Mouse (Mus musculus): ENCODE results near the gene Uaca. TPM values are rescaled to one million over a fixed set of nuclear protein-coding genes. Genes with fewer than 3 reads are reported as not detected.
A peak's percentile ranks its signal among the peaks of the same experiment; 100 is the strongest.

Uaca gene
- polyA plus RNA-seq, 1 experiment from 2014 or later, result 20.6 TPM

DNA sequence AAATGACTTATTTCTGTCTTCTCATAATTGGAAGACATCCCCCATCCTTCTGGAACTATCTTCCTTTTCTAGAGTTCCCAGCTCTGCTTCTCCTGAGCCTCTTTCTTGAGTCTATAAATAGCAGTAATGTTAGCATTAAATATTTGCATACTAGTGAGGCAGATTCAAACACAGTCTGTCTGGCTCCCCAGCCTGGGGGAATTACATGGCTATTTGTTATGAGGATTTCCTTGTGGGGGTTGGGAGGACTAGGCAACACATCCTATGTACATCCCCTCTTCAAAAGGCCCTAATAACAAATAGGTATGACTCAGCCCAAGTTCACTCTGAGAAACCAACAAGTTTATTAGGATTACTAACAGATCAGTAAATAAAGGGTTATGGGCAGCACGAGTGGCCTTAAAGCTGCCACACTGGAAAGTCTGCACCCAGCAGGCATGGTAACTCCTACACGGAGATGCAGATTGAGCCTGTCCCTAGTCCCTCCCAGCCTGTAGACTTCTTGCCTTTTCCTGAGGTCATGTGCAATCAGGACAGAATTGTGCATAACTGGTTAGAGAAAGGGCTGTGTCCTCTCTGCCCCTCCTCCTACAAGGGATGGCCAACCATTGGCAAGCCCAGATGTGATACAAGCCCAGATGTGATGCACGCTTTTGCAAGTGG lies 105.6 kb downstream of the Uaca start:
- WGBS, result 73% methylated on average over 3 of the region's 3 CpGs
- H3K36me3 ChIP-seq (ENCODE audit: control insufficient read depth, insufficient read depth, low read length), result no peaks in the 10 kb centered on the region
- H3K9ac ChIP-seq (replicated peaks; ENCODE audit: low read depth, low read length), result no peak overlapping the region
- no peak overlapping the region for H3K27ac ChIP-seq (ENCODE audit: low read length)
- H3K9me3 ChIP-seq (ENCODE audit: control insufficient read depth, low read depth, low read length), result no peaks in the 10 kb centered on the region
- no peak overlapping the region for H3K4me3 ChIP-seq (ENCODE audit: low read depth, low read length)
- no peaks in the 10 kb centered on the region for H3K27me3 ChIP-seq (ENCODE audit: control insufficient read depth, insufficient read depth, low read length)
- H3K4me2 ChIP-seq (replicated peaks; ENCODE audit: low read depth, low read length), result no peak overlapping the region
- ATAC-seq (ENCODE audit: insufficient number of reproducible peaks, insufficient read depth, low FRiP score, low read depth), result no peak
- peaks cover 19% of the 10 kb centered on the region for H3K4me1 ChIP-seq (ENCODE audit: control insufficient read depth, insufficient read depth, low read length)

DNA sequence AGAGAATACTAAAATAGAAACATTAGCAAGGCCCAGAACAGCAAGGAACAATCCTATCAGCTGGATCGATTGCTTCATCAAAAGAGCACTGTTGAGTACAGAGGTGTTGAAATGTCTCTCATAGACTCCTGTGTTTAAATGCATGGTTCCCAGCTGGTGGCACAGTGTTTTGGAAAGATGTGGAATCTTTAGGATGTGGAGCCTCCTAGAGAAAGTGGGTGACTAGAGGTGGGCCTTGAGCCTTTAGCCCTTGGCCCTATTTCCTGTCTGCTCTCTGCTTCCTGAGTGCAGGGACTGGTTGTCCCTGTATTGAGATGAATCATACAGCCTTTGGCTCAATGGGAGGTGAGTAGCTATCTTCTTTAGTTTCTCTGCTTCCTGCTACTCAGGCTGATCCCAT lies 117.9 kb downstream of the Uaca start:
- Histone ChIP-seq H3K4me1 (ENCODE audit: control insufficient read depth, insufficient read depth, low read length) (no peaks in the 10 kb centered on the region), H3K27ac (ENCODE audit: low read length) (no peak overlapping the region), H3K9me3 (ENCODE audit: control insufficient read depth, low read depth, low read length) (no peaks in the 10 kb centered on the region), H3K36me3 (ENCODE audit: control insufficient read depth, insufficient read depth, low read length) (no peaks in the 10 kb centered on the region), H3K4me3 (ENCODE audit: low read depth, low read length) (no peak overlapping the region), H3K27me3 (ENCODE audit: control insufficient read depth, insufficient read depth, low read length) (no peaks in the 10 kb centered on the region), H3K9ac (replicated peaks; ENCODE audit: low read depth, low read length) (no peak overlapping the region), H3K4me2 (replicated peaks; ENCODE audit: low read depth, low read length) (no peak overlapping the region)
- no peak for ATAC-seq (ENCODE audit: insufficient number of reproducible peaks, insufficient read depth, low FRiP score, low read depth)
- WGBS, result 88% methylated on average over 1 of the region's 1 CpGs

DNA sequence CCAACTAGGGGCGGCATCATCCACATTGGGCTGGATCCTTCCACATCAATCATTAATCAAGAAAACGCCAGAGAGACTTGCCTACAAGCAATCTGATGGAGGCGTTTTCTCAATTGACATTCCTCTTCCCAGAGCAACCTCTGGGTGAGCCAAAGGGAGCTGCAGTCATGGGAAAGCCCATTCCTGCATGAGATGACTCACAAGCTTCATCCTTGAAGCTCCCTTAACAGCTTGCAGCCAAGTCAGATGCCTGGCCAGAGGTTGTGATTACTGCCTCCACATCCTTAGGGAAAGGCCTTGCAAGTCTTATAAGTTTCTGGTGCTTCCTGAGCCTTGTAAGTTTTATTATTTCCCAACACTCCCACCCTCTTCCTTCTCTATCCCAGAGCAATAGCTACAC lies 119.3 kb downstream of the Uaca start:
- no peak for ATAC-seq (ENCODE audit: insufficient number of reproducible peaks, insufficient read depth, low FRiP score, low read depth)
- Histone ChIP-seq H3K9me3 (ENCODE audit: control insufficient read depth, low read depth, low read length) (no peaks in the 10 kb centered on the region), H3K4me1 (ENCODE audit: control insufficient read depth, insufficient read depth, low read length) (no peaks in the 10 kb centered on the region), H3K36me3 (ENCODE audit: control insufficient read depth, insufficient read depth, low read length) (no peaks in the 10 kb centered on the region), H3K4me3 (ENCODE audit: low read depth, low read length) (no peak overlapping the region), H3K9ac (replicated peaks; ENCODE audit: low read depth, low read length) (no peak overlapping the region), H3K27ac (ENCODE audit: low read length) (no peak overlapping the region), H3K27me3 (ENCODE audit: control insufficient read depth, insufficient read depth, low read length) (no peaks in the 10 kb centered on the region), H3K4me2 (replicated peaks; ENCODE audit: low read depth, low read length) (no peak overlapping the region)
- 74% methylated on average over 3 of the region's 3 CpGs for WGBS

DNA sequence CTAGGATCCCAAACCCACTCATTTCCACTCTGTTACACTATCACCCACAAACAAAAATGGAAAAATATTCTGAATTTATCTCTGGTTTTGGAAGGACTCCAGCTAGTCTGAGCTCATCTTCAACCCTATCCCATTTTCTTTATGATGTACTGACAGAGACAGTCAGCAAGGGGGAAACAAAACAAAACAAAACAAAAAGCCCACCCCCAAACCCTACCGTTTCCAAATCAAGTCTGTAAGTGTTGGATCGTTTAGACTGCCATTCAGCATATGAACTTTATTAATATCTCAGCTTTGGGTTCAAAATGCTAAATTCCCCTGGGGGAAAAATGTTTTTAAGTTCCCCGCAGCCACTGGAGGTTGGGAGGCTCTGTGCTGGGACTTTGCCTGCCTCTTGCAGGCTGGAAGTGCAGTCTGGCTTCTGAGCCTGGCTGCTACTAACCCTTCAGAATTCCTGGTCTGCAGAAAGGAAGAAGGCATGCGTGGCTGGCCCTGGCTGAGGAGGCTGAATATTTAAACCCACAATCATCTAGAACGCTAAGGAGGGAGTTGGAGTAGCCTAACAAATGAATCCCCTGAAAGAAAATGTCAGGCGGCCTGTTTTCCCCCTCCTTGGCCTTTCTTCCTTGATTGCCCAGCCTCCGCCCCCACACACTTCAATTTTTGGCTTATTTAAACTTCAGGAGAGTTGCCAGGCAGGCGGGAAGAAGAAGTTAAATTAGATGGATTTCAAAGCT lies 125.8 kb downstream of the Uaca start:
- ATAC-seq (ENCODE audit: insufficient number of reproducible peaks, insufficient read depth, low FRiP score, low read depth), result no peak

GRCm38 (mm10) chr9:60920673-60921062 lies 126.3 kb downstream of the Uaca start:
- Histone ChIP-seq H3K9ac (replicated peaks; ENCODE audit: low read depth, low read length) (no peak overlapping the region), H3K27me3 (ENCODE audit: control insufficient read depth, insufficient read depth, low read length) (no peaks in the 10 kb centered on the region), H3K27ac (ENCODE audit: low read length) (no peak overlapping the region), H3K9me3 (ENCODE audit: control insufficient read depth, low read depth, low read length) (no peaks in the 10 kb centered on the region), H3K4me2 (replicated peaks; ENCODE audit: low read depth, low read length) (no peak overlapping the region), H3K36me3 (ENCODE audit: control insufficient read depth, insufficient read depth, low read length) (no peaks in the 10 kb centered on the region), H3K4me1 (ENCODE audit: control insufficient read depth, insufficient read depth, low read length) (peaks cover 16% of the 10 kb centered on the region; the same call in 1 of the 2 replicates), H3K4me3 (ENCODE audit: low read depth, low read length) (no peak overlapping the region)
- WGBS, result 34% methylated on average over 10 of the region's 10 CpGs
- ATAC-seq (ENCODE audit: insufficient number of reproducible peaks, insufficient read depth, low FRiP score, low read depth), result peak; percentile 46; the same call in 1 of the 2 replicates

More for the DNA sequence above, 125.8 kb downstream of the Uaca start:
- WGBS, result 41% methylated on average over 8 of the region's 8 CpGs
- Histone ChIP-seq H3K9ac (replicated peaks; ENCODE audit: low read depth, low read length) (no peak overlapping the region), H3K9me3 (ENCODE audit: control insufficient read depth, low read depth, low read length) (no peaks in the 10 kb centered on the region), H3K36me3 (ENCODE audit: control insufficient read depth, insufficient read depth, low read length) (no peaks in the 10 kb centered on the region), H3K4me1 (ENCODE audit: control insufficient read depth, insufficient read depth, low read length) (peaks cover 16% of the 10 kb centered on the region; the same call in 1 of the 2 replicates), H3K27me3 (ENCODE audit: control insufficient read depth, insufficient read depth, low read length) (no peaks in the 10 kb centered on the region), H3K27ac (ENCODE audit: low read length) (no peak overlapping the region), H3K4me2 (replicated peaks; ENCODE audit: low read depth, low read length) (no peak overlapping the region), H3K4me3 (ENCODE audit: low read depth, low read length) (no peak overlapping the region)

DNA sequence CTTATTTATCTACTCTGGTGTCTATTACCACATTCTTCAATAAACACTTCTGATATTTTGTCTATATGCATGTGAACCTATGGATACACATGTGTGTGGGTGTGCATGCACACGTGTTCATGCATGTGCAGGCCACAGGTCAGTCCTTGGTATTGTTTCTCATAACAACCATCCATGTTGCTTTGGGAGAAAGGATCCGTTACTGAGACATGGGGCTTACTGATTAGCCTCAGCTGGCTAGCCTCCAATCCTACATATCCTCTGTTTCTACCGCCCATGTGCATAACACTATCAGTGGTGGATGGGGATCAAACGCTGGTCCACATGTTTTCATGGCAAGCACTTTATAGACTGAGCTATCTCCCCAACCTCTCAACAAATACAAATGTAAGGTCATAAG lies 126.9 kb downstream of the Uaca start:
- Histone ChIP-seq H3K4me2 (replicated peaks; ENCODE audit: low read depth, low read length) (no peak overlapping the region), H3K9ac (replicated peaks; ENCODE audit: low read depth, low read length) (no peak overlapping the region)

GRCm38 (mm10) chr9:60921831-60922230 lies 127.5 kb downstream of the Uaca start:
- Histone ChIP-seq H3K9me3 (ENCODE audit: control insufficient read depth, low read depth, low read length) (no peaks in the 10 kb centered on the region), H3K4me3 (ENCODE audit: low read depth, low read length) (no peak overlapping the region), H3K27ac (ENCODE audit: low read length) (no peak overlapping the region), H3K4me1 (ENCODE audit: control insufficient read depth, insufficient read depth, low read length) (peaks cover 16% of the 10 kb centered on the region; the same call in 1 of the 2 replicates), H3K4me2 (replicated peaks; ENCODE audit: low read depth, low read length) (no peak overlapping the region), H3K27me3 (ENCODE audit: control insufficient read depth, insufficient read depth, low read length) (no peaks in the 10 kb centered on the region), H3K9ac (replicated peaks; ENCODE audit: low read depth, low read length) (no peak overlapping the region), H3K36me3 (ENCODE audit: control insufficient read depth, insufficient read depth, low read length) (no peaks in the 10 kb centered on the region)
- ATAC-seq (ENCODE audit: insufficient number of reproducible peaks, insufficient read depth, low FRiP score, low read depth), result no peak
- WGBS, result 76% methylated on average over 5 of the region's 5 CpGs

More for the DNA sequence above, 126.9 kb downstream of the Uaca start:
- H3K27me3 ChIP-seq (ENCODE audit: control insufficient read depth, insufficient read depth, low read length), result no peaks in the 10 kb centered on the region
- no peaks in the 10 kb centered on the region for H3K36me3 ChIP-seq (ENCODE audit: control insufficient read depth, insufficient read depth, low read length)
- no peak overlapping the region for H3K4me3 ChIP-seq (ENCODE audit: low read depth, low read length)
- no peaks in the 10 kb centered on the region for H3K9me3 ChIP-seq (ENCODE audit: control insufficient read depth, low read depth, low read length)
- WGBS, result 88% methylated on average over 4 of the region's 4 CpGs
- H3K4me1 ChIP-seq (ENCODE audit: control insufficient read depth, insufficient read depth, low read length), result peaks cover 16% of the 10 kb centered on the region; the same call in 1 of the 2 replicates
- no peak for ATAC-seq (ENCODE audit: insufficient number of reproducible peaks, insufficient read depth, low FRiP score, low read depth)
- H3K27ac ChIP-seq (ENCODE audit: low read length), result no peak overlapping the region

GRCm38 (mm10) chr9:60926301-60926700 lies 132.0 kb downstream of the Uaca start:
- no peaks in the 10 kb centered on the region for H3K27me3 ChIP-seq (ENCODE audit: control insufficient read depth, insufficient read depth, low read length)
- H3K4me3 ChIP-seq (ENCODE audit: low read depth, low read length), result no peak overlapping the region
- no peaks in the 10 kb centered on the region for H3K36me3 ChIP-seq (ENCODE audit: control insufficient read depth, insufficient read depth, low read length)
- peak; percentile 50; the same call in 1 of the 2 replicates for ATAC-seq (ENCODE audit: insufficient number of reproducible peaks, insufficient read depth, low FRiP score, low read depth)
- H3K4me1 ChIP-seq (ENCODE audit: control insufficient read depth, insufficient read depth, low read length), result no peaks in the 10 kb centered on the region
- H3K9ac ChIP-seq (replicated peaks; ENCODE audit: low read depth, low read length), result no peak overlapping the region
- no peaks in the 10 kb centered on the region for H3K9me3 ChIP-seq (ENCODE audit: control insufficient read depth, low read depth, low read length)
- WGBS, result 56% methylated on average over 9 of the region's 9 CpGs
- H3K27ac ChIP-seq (ENCODE audit: low read length), result peak overlapping the region; percentile 35; the same call in 1 of the 2 replicates
- no peak overlapping the region for H3K4me2 ChIP-seq (replicated peaks; ENCODE audit: low read depth, low read length)
